Mouse (Mus musculus) midbrain, embryonic 12.5 days (tissue): ENCODE measurements at regions not wholly inside any gene's neighbourhood (a gene's known extent, or its start where the extent isn't known, plus 50 kb on each side); places are given as distances from the start of the nearest gene placed in this dataset.

Experiments
- ATAC-seq: fragments of 200-750 bp; cut with Nextera tagmentation; 2 replicates; pipeline ENCODE4 v1.8.0; 2017; ENCODE audit warnings: low read depth, moderate TSS enrichment, moderate library complexity; ENCODE audit not compliant: low FRiP score
- H3K27ac ChIP-seq: fragments of 300-500 bp; sonication (generic); replicated peaks from 2 replicates; pipeline ENCODE4 v1.5.1; 2016; ENCODE audit warnings: mild to moderate bottlenecking
- H3K27me3 ChIP-seq: fragments of 300-500 bp; sonication (generic); 2 replicates; pipeline ENCODE4 v1.6.1; 2016; ENCODE audit warnings: mild to moderate bottlenecking
- H3K36me3 ChIP-seq: fragments of 300-500 bp; sonication (generic); 2 replicates; pipeline ENCODE4 v1.6.1; 2016
- H3K4me1 ChIP-seq: fragments of 300-500 bp; sonication (generic); 2 replicates; pipeline ENCODE4 v1.6.1; 2016
- H3K4me2 ChIP-seq: fragments of 300-500 bp; sonication (generic); replicated peaks from 2 replicates; pipeline ENCODE4 v1.6.1; 2016; ENCODE audit warnings: mild to moderate bottlenecking, moderate library complexity
- H3K4me3 ChIP-seq: fragments of 300-500 bp; sonication (generic); 2 replicates; pipeline ENCODE4 v1.5.1; 2016; ENCODE audit warnings: mild to moderate bottlenecking
- H3K9ac ChIP-seq: fragments of 300-500 bp; sonication (generic); replicated peaks from 2 replicates; pipeline ENCODE4 v1.6.1; 2016; ENCODE audit warnings: mild to moderate bottlenecking, moderate library complexity
- H3K9me3 ChIP-seq: fragments of 300-500 bp; sonication (generic); 2 replicates; pipeline ENCODE4 v1.6.1; 2016; ENCODE audit warnings: mild to moderate bottlenecking
- WGBS: fragments of 180-500 bp; shearing (Covaris S2); methylation state at CpG from one replicate; pipeline ENCODE4 v1.1.7; 2016; 5-methylcytosine and 5-hydroxymethylcytosine counted together

DNA sequence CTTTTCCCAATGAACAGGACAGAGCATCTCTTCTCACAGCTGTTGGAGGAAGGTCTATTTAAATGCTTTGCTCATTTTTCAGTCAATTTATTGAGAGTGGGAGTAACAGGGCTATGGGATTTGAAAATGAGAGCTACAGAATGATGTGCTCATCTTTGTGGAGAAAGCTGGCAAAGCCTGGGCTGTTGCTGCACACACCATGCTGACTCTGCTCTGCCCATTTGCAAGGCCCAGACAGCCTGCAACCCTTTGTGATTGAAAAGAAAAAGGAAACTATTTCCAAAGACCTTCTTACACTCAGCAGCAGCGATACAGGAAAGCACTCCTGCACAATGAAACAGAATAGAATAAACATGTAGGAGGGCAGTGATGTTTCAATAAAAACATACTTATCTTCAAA lies 231.5 kb upstream of the B3gat1 start:
- WGBS, result 59% methylated on average over 1 of the region's 1 CpGs
- Histone ChIP-seq H3K4me3 (no peak overlapping the region), H3K9me3 (no peaks in the 10 kb centered on the region), H3K4me2 (no peak overlapping the region), H3K27me3 (no peaks in the 10 kb centered on the region), H3K27ac (no peak overlapping the region), H3K4me1 (no peaks in the 10 kb centered on the region), H3K36me3 (no peaks in the 10 kb centered on the region), H3K9ac (no peak overlapping the region)
- no peak for ATAC-seq

DNA sequence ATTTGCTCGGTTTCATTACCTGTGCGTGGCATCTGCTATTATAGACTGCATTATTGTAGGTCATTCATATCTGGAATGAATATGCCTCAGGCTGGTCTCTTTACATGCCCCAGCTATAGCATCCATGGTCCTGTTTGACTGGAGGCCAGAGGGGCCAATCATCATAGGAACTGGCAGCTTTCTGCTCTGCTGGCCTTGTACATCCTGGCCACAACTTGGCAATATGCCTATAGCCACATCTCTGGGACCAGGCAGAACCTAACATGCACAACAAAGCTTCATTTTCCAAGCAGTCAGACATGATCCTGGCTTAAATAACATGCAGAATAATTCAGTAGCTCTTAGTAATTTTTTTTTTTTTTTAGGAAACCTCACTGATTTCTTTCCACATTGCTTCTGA lies 227.6 kb upstream of the B3gat1 start:
- H3K4me2 ChIP-seq, result no peak overlapping the region
- no peak for ATAC-seq
- H3K36me3 ChIP-seq, result no peaks in the 10 kb centered on the region
- no peak overlapping the region for H3K9ac ChIP-seq
- no peak overlapping the region for H3K4me3 ChIP-seq
- no peaks in the 10 kb centered on the region for H3K9me3 ChIP-seq
- H3K27ac ChIP-seq, result no peak overlapping the region
- H3K27me3 ChIP-seq, result no peaks in the 10 kb centered on the region
- H3K4me1 ChIP-seq, result no peaks in the 10 kb centered on the region
- 92% methylated on average over 2 of the region's 2 CpGs for WGBS

- WGBS, result 22% methylated on average over 2 of the region's 2 CpGs
- ATAC-seq, result no peak
- no peaks in the 10 kb centered on the region for H3K27me3 ChIP-seq
- no peak overlapping the region for H3K4me2 ChIP-seq
- H3K4me3 ChIP-seq, result no peak overlapping the region
- no peaks in the 10 kb centered on the region for H3K9me3 ChIP-seq
- H3K4me1 ChIP-seq, result peaks cover 13% of the 10 kb centered on the region
- H3K36me3 ChIP-seq, result no peaks in the 10 kb centered on the region
- H3K27ac ChIP-seq, result no peak overlapping the region
- H3K9ac ChIP-seq, result no peak overlapping the region
Observed at GRCm38 (mm10) chr9:26518651-26519050, 214.9 kb upstream of the B3gat1 start.

DNA sequence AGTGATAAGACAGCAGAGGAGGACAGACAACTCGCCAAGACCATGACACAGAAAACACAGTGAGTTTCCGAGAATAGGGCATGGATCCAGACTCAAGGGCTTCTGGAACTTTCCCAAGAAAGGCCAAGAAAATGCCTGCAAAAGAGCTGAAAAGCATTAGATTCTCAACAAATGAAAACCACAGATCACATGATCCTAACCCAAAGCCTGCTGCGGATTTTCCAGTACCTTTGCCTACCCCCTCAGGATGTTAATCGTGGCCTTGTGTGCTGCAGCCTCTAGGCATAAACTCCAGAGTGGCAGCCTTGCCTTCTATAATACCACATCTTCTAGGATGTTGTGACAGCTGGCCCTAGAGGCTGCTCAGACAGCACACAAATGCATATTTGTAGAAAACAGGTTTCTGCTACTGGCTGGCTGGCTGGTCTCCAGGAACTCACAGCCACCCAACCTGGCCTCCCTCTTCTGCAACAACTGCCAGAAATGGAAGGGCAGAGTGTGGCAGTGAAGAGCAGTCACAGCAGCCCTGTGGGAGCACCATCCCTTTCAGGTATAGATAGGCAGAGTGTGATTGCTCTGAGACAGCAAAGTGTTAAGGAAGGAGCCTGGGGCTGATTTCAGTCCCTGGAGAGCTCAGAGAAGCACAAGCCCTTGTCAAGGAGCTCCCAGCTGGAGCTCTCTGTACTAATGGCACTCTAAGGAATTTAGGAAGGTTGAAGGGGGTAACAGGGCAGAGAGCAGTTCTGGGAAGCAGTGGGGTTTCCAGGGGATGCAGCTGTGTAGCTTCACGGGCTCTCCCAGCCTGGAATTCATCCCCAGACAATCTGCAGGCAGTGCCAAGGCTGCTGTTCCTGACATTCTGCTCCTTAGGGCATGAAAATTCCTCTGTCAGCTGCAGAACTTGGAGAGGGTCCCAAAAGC lies 213.7 kb upstream of the B3gat1 start:
- H3K4me3 ChIP-seq, result no peak overlapping the region
- 51% methylated on average over 5 of the region's 5 CpGs for WGBS
- H3K27ac ChIP-seq, result no peak overlapping the region
- no peaks in the 10 kb centered on the region for H3K27me3 ChIP-seq
- H3K36me3 ChIP-seq, result no peaks in the 10 kb centered on the region
- peaks cover 13% of the 10 kb centered on the region for H3K4me1 ChIP-seq
- no peak overlapping the region for H3K4me2 ChIP-seq
- ATAC-seq, result peak; percentile 39; the same call in 1 of the 2 replicates
- H3K9me3 ChIP-seq, result no peaks in the 10 kb centered on the region
- no peak overlapping the region for H3K9ac ChIP-seq

GRCm38 (mm10) chr9:26524089-26524488 lies 209.4 kb upstream of the B3gat1 start:
- no peaks in the 10 kb centered on the region for H3K27me3 ChIP-seq
- 86% methylated on average over 1 of the region's 1 CpGs for WGBS
- no peak overlapping the region for H3K4me2 ChIP-seq
- peaks cover 11% of the 10 kb centered on the region for H3K4me1 ChIP-seq
- no peak overlapping the region for H3K4me3 ChIP-seq
- no peak overlapping the region for H3K9ac ChIP-seq
- no peak overlapping the region for H3K27ac ChIP-seq
- H3K36me3 ChIP-seq, result no peaks in the 10 kb centered on the region
- no peaks in the 10 kb centered on the region for H3K9me3 ChIP-seq
- no peak for ATAC-seq

- H3K4me1 ChIP-seq, result 0 out of 2 replicates have a peak, but pooled peaks cover 3% of the 10 kb centered on the region
- no peaks in the 10 kb centered on the region for H3K9me3 ChIP-seq
- no peak overlapping the region for H3K27ac ChIP-seq
- no peak overlapping the region for H3K9ac ChIP-seq
- H3K4me3 ChIP-seq, result no peak overlapping the region
- H3K36me3 ChIP-seq, result no peaks in the 10 kb centered on the region
- no peak overlapping the region for H3K4me2 ChIP-seq
- 4% methylated on average over 3 of the region's 3 CpGs for WGBS
- H3K27me3 ChIP-seq, result no peaks in the 10 kb centered on the region
- no peak for ATAC-seq
Observed at GRCm38 (mm10) chr9:26528761-26529160, 204.8 kb upstream of the B3gat1 start.

GRCm38 (mm10) chr9:26539042-26539441 lies 194.5 kb upstream of the B3gat1 start:
- no peak overlapping the region for H3K9ac ChIP-seq
- no peaks in the 10 kb centered on the region for H3K36me3 ChIP-seq

GRCm38 (mm10) chr9:26548328-26548922 lies 185.1 kb upstream of the B3gat1 start:
- H3K36me3 ChIP-seq, result no peaks in the 10 kb centered on the region
- H3K9me3 ChIP-seq, result no peaks in the 10 kb centered on the region
- H3K27ac ChIP-seq, result no peak overlapping the region
- H3K9ac ChIP-seq, result no peak overlapping the region
- 77% methylated on average over 4 of the region's 4 CpGs for WGBS
- H3K27me3 ChIP-seq, result no peaks in the 10 kb centered on the region
- ATAC-seq, result no peak
- H3K4me3 ChIP-seq, result no peak overlapping the region
- no peaks in the 10 kb centered on the region for H3K4me1 ChIP-seq
- no peak overlapping the region for H3K4me2 ChIP-seq

More at GRCm38 (mm10) chr9:26539042-26539441, 194.5 kb upstream of the B3gat1 start:
- Histone ChIP-seq H3K4me3 (no peak overlapping the region), H3K27me3 (no peaks in the 10 kb centered on the region), H3K9me3 (no peaks in the 10 kb centered on the region), H3K4me1 (no peaks in the 10 kb centered on the region), H3K4me2 (no peak overlapping the region), H3K27ac (no peak overlapping the region)
- WGBS, result 90% methylated on average over 2 of the region's 2 CpGs
- ATAC-seq, result no peak

DNA sequence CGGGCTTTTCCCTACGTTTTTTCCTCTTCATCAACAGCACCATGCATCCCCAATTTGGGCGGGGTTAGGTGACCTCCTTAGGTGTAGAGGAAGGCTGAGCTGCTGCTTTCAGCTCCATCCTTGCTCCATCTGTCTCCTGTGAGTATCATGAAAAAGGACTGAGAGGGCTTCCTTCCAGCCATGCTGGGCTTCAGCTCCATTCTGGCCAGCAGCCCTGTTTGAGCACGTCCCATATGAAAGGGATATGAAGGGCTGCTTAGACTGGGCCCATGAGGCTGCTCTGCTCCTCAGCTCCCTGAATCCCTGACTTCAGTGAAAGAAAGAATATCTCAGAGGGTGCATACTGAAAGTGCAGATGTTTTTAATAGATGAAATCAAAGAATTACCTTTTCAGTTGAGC lies 184.4 kb upstream of the B3gat1 start:
- 83% methylated on average over 4 of the region's 4 CpGs for WGBS
- Histone ChIP-seq H3K36me3 (no peaks in the 10 kb centered on the region), H3K4me3 (no peak overlapping the region), H3K4me1 (no peaks in the 10 kb centered on the region), H3K4me2 (no peak overlapping the region), H3K27ac (no peak overlapping the region), H3K9me3 (no peaks in the 10 kb centered on the region), H3K27me3 (no peaks in the 10 kb centered on the region), H3K9ac (no peak overlapping the region)
- no peak for ATAC-seq

- Histone ChIP-seq H3K9me3 (no peaks in the 10 kb centered on the region), H3K4me3 (no peak overlapping the region), H3K4me1 (no peaks in the 10 kb centered on the region), H3K27me3 (no peaks in the 10 kb centered on the region), H3K9ac (no peak overlapping the region), H3K4me2 (no peak overlapping the region), H3K27ac (no peak overlapping the region), H3K36me3 (no peaks in the 10 kb centered on the region)
- WGBS, result 85% methylated on average over 2 of the region's 2 CpGs
- ATAC-seq, result no peak
Observed at GRCm38 (mm10) chr9:26549551-26549950, 184.0 kb upstream of the B3gat1 start.

DNA sequence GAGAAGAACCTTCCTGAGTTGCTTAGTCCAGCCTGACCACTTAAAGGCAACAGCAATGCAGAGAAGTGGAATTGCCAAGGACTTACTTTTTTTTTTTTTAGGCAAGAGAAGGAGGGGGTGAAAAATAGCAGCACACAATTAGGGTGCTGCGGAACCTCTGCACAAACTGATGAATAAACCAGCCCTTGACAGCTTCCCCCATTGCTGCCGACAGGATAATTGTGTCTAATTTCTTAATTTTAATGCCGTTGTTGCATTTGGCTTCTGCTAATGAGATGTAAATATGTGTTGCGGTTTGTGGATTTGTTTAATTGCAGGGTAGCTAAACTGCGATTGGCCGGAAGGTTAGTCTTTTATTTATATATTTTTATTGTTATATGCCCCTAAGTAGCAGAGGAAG lies 157.5 kb upstream of the B3gat1 start:
- 93% methylated on average over 6 of the region's 6 CpGs for WGBS
- Histone ChIP-seq H3K36me3 (no peaks in the 10 kb centered on the region), H3K4me2 (no peak overlapping the region), H3K4me1 (no peaks in the 10 kb centered on the region), H3K27ac (no peak overlapping the region), H3K4me3 (no peak overlapping the region), H3K9me3 (no peaks in the 10 kb centered on the region), H3K9ac (no peak overlapping the region), H3K27me3 (no peaks in the 10 kb centered on the region)
- no peak for ATAC-seq

DNA sequence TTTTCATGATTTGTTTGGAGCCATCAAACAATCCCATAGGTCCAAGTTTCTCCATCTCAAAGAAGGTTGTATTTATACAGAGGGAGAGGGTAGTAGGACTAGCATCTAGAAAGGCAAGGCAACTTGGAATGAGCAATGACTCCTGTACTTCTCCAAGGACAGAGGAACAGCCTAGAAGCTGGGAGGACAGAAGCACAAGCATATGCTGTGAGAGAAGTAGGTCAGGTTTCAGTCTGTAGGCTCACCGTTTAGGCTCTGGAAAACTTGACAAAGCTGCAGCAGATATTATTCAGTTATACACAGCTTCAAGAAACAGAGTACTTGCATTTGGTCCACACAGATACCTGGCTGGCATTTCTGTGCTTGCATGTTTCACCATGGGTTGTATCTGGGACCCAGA lies 131.5 kb upstream of the B3gat1 start:
- WGBS, result 69% methylated on average over 1 of the region's 1 CpGs
- Histone ChIP-seq H3K9ac (no peak overlapping the region), H3K4me1 (no peaks in the 10 kb centered on the region), H3K27me3 (no peaks in the 10 kb centered on the region), H3K27ac (no peak overlapping the region), H3K9me3 (no peaks in the 10 kb centered on the region), H3K4me3 (no peak overlapping the region), H3K36me3 (no peaks in the 10 kb centered on the region), H3K4me2 (no peak overlapping the region)
- ATAC-seq, result no peak
